Mouse (Mus musculus) lung, adult 18-20 months (tissue): ENCODE data around the gene Prokr2.
"Not testable (repeated sequence)": the region's sequence is repeated elsewhere in the genome, so short reads cannot be mapped to it uniquely, and the experiment has no call there.

Experiments used
- DNase-seq, 2 experiments: peaks; one replicate each; pipeline ENCODE4 v3.0.0; 2022; ENCODE audit warnings: mixed read lengths in 2 of 2

Gene Prokr2

GRCm38 (mm10) chr2:132337202-132337601, 48.0 kb downstream of the Prokr2 start:
- DNase-seq = no peak

GRCm38 (mm10) chr2:132323541-132323940, 61.7 kb downstream of the Prokr2 start:
- DNase-seq = peak in 1 of 2 experiments; percentile 21

GRCm38 (mm10) chr2:132320516-132320915, 64.7 kb downstream of the Prokr2 start:
- no peak for DNase-seq

- DNase-seq = no peak
Observed at GRCm38 (mm10) chr2:132317178-132317577, 68.1 kb downstream of the Prokr2 start.

- DNase-seq = peak; percentile 42 to 46
Observed at GRCm38 (mm10) chr2:132316041-132316808, 69.0 kb downstream of the Prokr2 start.

- DNase-seq = not testable (repeated sequence)
Observed at GRCm38 (mm10) chr2:132314057-132314456, 71.2 kb downstream of the Prokr2 start.

- no peak for DNase-seq
Observed at GRCm38 (mm10) chr2:132313568-132313967, 71.7 kb downstream of the Prokr2 start.

GRCm38 (mm10) chr2:132312616-132313015, 72.6 kb downstream of the Prokr2 start:
- peak in 1 of 2 experiments; percentile 1 for DNase-seq

- DNase-seq = no peak
Observed at GRCm38 (mm10) chr2:132309398-132309930, 75.8 kb downstream of the Prokr2 start.

GRCm38 (mm10) chr2:132308829-132309228, 76.4 kb downstream of the Prokr2 start:
- DNase-seq = no peak

GRCm38 (mm10) chr2:132307213-132307843, 77.9 kb downstream of the Prokr2 start:
- no peak for DNase-seq

GRCm38 (mm10) chr2:132305988-132306387, 79.3 kb downstream of the Prokr2 start:
- DNase-seq = no peak

GRCm38 (mm10) chr2:132305165-132305564, 80.1 kb downstream of the Prokr2 start:
- no peak for DNase-seq

- DNase-seq = no peak
Observed at GRCm38 (mm10) chr2:132301436-132301835, 83.8 kb downstream of the Prokr2 start.

GRCm38 (mm10) chr2:132298250-132298649, 87.0 kb downstream of the Prokr2 start:
- DNase-seq = no peak

- no peak for DNase-seq
Observed at GRCm38 (mm10) chr2:132293694-132294450, 91.4 kb downstream of the Prokr2 start.

GRCm38 (mm10) chr2:132292083-132292482, 93.2 kb downstream of the Prokr2 start:
- no peak for DNase-seq

- peak; percentile 50 to 65 for DNase-seq
Observed at GRCm38 (mm10) chr2:132291265-132291664, 94.0 kb downstream of the Prokr2 start.

- no peak for DNase-seq
Observed at GRCm38 (mm10) chr2:132290808-132291207, 94.4 kb downstream of the Prokr2 start.

GRCm38 (mm10) chr2:132289213-132289612, 96.0 kb downstream of the Prokr2 start:
- DNase-seq = not testable (repeated sequence)
